Mouse (Mus musculus): ENCODE results near the gene Kazn. TPM values are rescaled to one million over a fixed set of nuclear protein-coding genes. Genes with fewer than 3 reads are reported as not detected.

The Kazn gene
- polyA plus RNA-seq, 1 experiment from 2014 or later, result 14.0 TPM

- WGBS, result 70% methylated on average over 14 of the region's 14 CpGs
- Histone ChIP-seq H3K36me3 (no peaks in the 10 kb centered on the region), H3K27ac (no peak overlapping the region), H3K4me3 (replicated peaks) (no peak overlapping the region), H3K27me3 (replicated peaks) (no peaks in the 10 kb centered on the region), H3K9ac (no peak overlapping the region), H3K9me3 (no peaks in the 10 kb centered on the region), H3K4me1 (replicated peaks) (peaks cover 49% of the 10 kb centered on the region), H3K4me2 (replicated peaks) (peak overlapping the region; percentile 96; the same call in 1 of the 2 replicates)
- no peak for ATAC-seq
Observed at GRCm38 (mm10) chr4:142079629-142080486, 159.3 kb downstream of the Kazn start.

GRCm38 (mm10) chr4:142077572-142078271, 161.5 kb downstream of the Kazn start:
- H3K9ac ChIP-seq, result no peak overlapping the region
- H3K4me1 ChIP-seq (replicated peaks), result peaks cover 53% of the 10 kb centered on the region
- peak overlapping the region; percentile 68 for H3K27ac ChIP-seq
- no peaks in the 10 kb centered on the region for H3K9me3 ChIP-seq
- WGBS, result 38% methylated on average over 18 of the region's 18 CpGs
- H3K36me3 ChIP-seq, result no peaks in the 10 kb centered on the region
- H3K4me2 ChIP-seq (replicated peaks), result peak overlapping the region; percentile 33
- H3K27me3 ChIP-seq (replicated peaks), result no peaks in the 10 kb centered on the region
- no peak overlapping the region for H3K4me3 ChIP-seq (replicated peaks)
- peak; percentile 13; the same call in 1 of the 2 replicates for ATAC-seq

- 56% methylated on average over 1 of the region's 1 CpGs for WGBS
- Histone ChIP-seq H3K4me2 (replicated peaks) (no peak overlapping the region), H3K9me3 (no peaks in the 10 kb centered on the region), H3K27ac (0 out of 2 replicates have a peak overlapping the region, but pooled peaks have one; percentile 68), H3K4me3 (replicated peaks) (no peak overlapping the region), H3K4me1 (replicated peaks) (peaks cover 45% of the 10 kb centered on the region), H3K27me3 (replicated peaks) (no peaks in the 10 kb centered on the region), H3K36me3 (no peaks in the 10 kb centered on the region), H3K9ac (no peak overlapping the region)
- no peak for ATAC-seq
Observed at GRCm38 (mm10) chr4:142076883-142077282, 162.3 kb downstream of the Kazn start.

GRCm38 (mm10) chr4:142075931-142076330, 163.3 kb downstream of the Kazn start:
- no peak overlapping the region for H3K9ac ChIP-seq
- no peak overlapping the region for H3K4me2 ChIP-seq (replicated peaks)
- no peak for ATAC-seq
- no peak overlapping the region for H3K4me3 ChIP-seq (replicated peaks)
- H3K36me3 ChIP-seq, result no peaks in the 10 kb centered on the region
- H3K4me1 ChIP-seq (replicated peaks), result peaks cover 44% of the 10 kb centered on the region
- 79% methylated on average over 11 of the region's 11 CpGs for WGBS
- no peaks in the 10 kb centered on the region for H3K27me3 ChIP-seq (replicated peaks)
- no peak overlapping the region for H3K27ac ChIP-seq
- H3K9me3 ChIP-seq, result no peaks in the 10 kb centered on the region

- Histone ChIP-seq H3K9me3 (no peaks in the 10 kb centered on the region), H3K36me3 (no peaks in the 10 kb centered on the region), H3K27ac (0 out of 2 replicates have a peak overlapping the region, but pooled peaks have one; percentile 29), H3K4me1 (replicated peaks) (peaks cover 44% of the 10 kb centered on the region), H3K9ac (no peak overlapping the region), H3K27me3 (replicated peaks) (no peaks in the 10 kb centered on the region), H3K4me2 (replicated peaks) (no peak overlapping the region), H3K4me3 (replicated peaks) (no peak overlapping the region)
- ATAC-seq, result no peak
- WGBS, result 67% methylated on average over 13 of the region's 13 CpGs
Observed at GRCm38 (mm10) chr4:142074060-142074732, 165.0 kb downstream of the Kazn start.

- H3K4me1 ChIP-seq (replicated peaks), result peaks cover 38% of the 10 kb centered on the region
- ATAC-seq, result peak; percentile 32; the same call in 1 of the 2 replicates
- H3K36me3 ChIP-seq, result 0 out of 2 replicates have a peak, but pooled peaks cover 4% of the 10 kb centered on the region
- H3K27me3 ChIP-seq (replicated peaks), result no peaks in the 10 kb centered on the region
- 20% methylated on average over 18 of the region's 18 CpGs for WGBS
- no peaks in the 10 kb centered on the region for H3K9me3 ChIP-seq
- no peak overlapping the region for H3K9ac ChIP-seq
- H3K4me3 ChIP-seq (replicated peaks), result no peak overlapping the region
- H3K4me2 ChIP-seq (replicated peaks), result 0 out of 2 replicates have a peak overlapping the region, but pooled peaks have one; percentile 9
- H3K27ac ChIP-seq, result peak overlapping the region; percentile 64
Observed at GRCm38 (mm10) chr4:142071243-142071991, 167.8 kb downstream of the Kazn start.

GRCm38 (mm10) chr4:142070840-142071239, 168.4 kb downstream of the Kazn start:
- Histone ChIP-seq H3K4me3 (replicated peaks) (no peak overlapping the region), H3K9me3 (no peaks in the 10 kb centered on the region), H3K4me1 (replicated peaks) (peaks cover 42% of the 10 kb centered on the region), H3K36me3 (0 out of 2 replicates have a peak, but pooled peaks cover 4% of the 10 kb centered on the region), H3K27me3 (replicated peaks) (no peaks in the 10 kb centered on the region), H3K4me2 (replicated peaks) (0 out of 2 replicates have a peak overlapping the region, but pooled peaks have one; percentile 9), H3K27ac (peak overlapping the region; percentile 64; the same call in 1 of the 2 replicates), H3K9ac (no peak overlapping the region)
- 23% methylated on average over 8 of the region's 8 CpGs for whole genome bisulfite sequencing
- peak; percentile 41 for ATAC-seq

GRCm38 (mm10) chr4:142068899-142069812, 170.0 kb downstream of the Kazn start:
- H3K9me3 ChIP-seq, result no peaks in the 10 kb centered on the region
- peak overlapping the region; percentile 11; the same call in 1 of the 2 replicates for H3K27ac ChIP-seq
- H3K27me3 ChIP-seq (replicated peaks), result no peaks in the 10 kb centered on the region
- H3K4me3 ChIP-seq (replicated peaks), result no peak overlapping the region
- 0 out of 2 replicates have a peak, but pooled peaks cover 4% of the 10 kb centered on the region for H3K36me3 ChIP-seq
- no peak overlapping the region for H3K9ac ChIP-seq
- no peak overlapping the region for H3K4me2 ChIP-seq (replicated peaks)
- 46% methylated on average over 18 of the region's 18 CpGs for WGBS
- ATAC-seq, result no peak
- peaks cover 46% of the 10 kb centered on the region for H3K4me1 ChIP-seq (replicated peaks)

GRCm38 (mm10) chr4:142066576-142066975, 172.6 kb downstream of the Kazn start:
- Histone ChIP-seq H3K9me3 (no peaks in the 10 kb centered on the region), H3K27ac (peak overlapping the region; percentile 60; the same call in 1 of the 2 replicates), H3K9ac (no peak overlapping the region), H3K4me2 (replicated peaks) (no peak overlapping the region), H3K27me3 (replicated peaks) (no peaks in the 10 kb centered on the region), H3K4me3 (replicated peaks) (no peak overlapping the region), H3K36me3 (0 out of 2 replicates have a peak, but pooled peaks cover 4% of the 10 kb centered on the region), H3K4me1 (replicated peaks) (peaks cover 64% of the 10 kb centered on the region)
- WGBS, result 53% methylated on average over 4 of the region's 4 CpGs
- no peak for ATAC-seq

GRCm38 (mm10) chr4:142065835-142066234, 173.4 kb downstream of the Kazn start:
- peak overlapping the region; percentile 23; the same call in 1 of the 2 replicates for H3K4me2 ChIP-seq (replicated peaks)
- 41% methylated on average over 6 of the region's 6 CpGs for WGBS
- H3K9me3 ChIP-seq, result no peaks in the 10 kb centered on the region
- H3K27ac ChIP-seq, result peak overlapping the region; percentile 60
- peaks cover 65% of the 10 kb centered on the region for H3K4me1 ChIP-seq (replicated peaks)
- H3K4me3 ChIP-seq (replicated peaks), result no peak overlapping the region
- no peak overlapping the region; the same call in 1 of the 2 replicates for H3K9ac ChIP-seq
- H3K36me3 ChIP-seq, result 0 out of 2 replicates have a peak, but pooled peaks cover 4% of the 10 kb centered on the region
- ATAC-seq, result peak; percentile 48
- H3K27me3 ChIP-seq (replicated peaks), result no peaks in the 10 kb centered on the region

Data from intestine, embryonic 15.5 days (tissue).